Mouse (Mus musculus) cerebellum, adult 11 months (tissue): Measurements from ENCODE around the gene Rbm20.
A peak's percentile ranks its signal among the peaks of the same experiment; 100 is the strongest.

Experiments used
- DNase-seq: peaks from one replicate; pipeline ENCODE4 v3.0.0; 2022

The Rbm20 gene

DNA sequence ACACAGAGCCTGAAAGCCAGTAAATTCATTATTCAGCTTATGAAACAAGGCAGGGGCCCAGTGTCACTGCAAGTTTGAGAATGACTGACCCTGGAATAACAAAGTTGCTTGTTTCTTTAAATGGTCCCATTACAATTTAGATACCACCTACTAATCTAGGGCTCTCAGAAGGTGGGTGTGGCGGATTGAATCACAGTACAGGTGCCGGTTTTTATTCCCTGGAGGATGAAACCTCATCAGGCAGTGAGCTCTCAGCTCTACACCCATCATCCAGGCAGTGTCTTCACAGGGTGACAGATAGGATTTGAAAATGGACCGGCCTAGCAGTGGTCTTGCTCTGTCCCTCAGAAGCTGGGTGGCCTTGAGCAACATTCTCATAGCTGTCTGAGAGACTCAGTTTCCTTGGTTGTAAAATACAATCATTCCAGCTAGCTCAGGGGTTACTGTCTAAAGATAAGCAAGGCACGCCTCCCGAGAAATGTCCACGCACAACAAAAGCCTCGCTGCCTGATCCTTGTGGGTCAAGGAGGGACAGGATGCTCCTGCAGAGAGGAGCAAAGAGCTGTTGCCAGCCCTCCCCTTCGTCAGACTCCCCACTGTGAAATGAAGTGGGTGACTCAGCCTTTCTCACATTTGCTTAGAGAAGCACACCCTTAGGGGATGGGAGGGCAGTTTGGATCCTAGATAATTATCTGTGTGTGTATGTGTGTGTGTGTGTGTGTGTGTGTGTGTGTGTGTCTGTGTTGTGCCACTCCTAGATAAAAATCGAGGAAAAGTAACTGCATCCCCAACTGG lies 2.8 kb upstream of the Rbm20 start:
- DNase-seq, result no peak

DNA sequence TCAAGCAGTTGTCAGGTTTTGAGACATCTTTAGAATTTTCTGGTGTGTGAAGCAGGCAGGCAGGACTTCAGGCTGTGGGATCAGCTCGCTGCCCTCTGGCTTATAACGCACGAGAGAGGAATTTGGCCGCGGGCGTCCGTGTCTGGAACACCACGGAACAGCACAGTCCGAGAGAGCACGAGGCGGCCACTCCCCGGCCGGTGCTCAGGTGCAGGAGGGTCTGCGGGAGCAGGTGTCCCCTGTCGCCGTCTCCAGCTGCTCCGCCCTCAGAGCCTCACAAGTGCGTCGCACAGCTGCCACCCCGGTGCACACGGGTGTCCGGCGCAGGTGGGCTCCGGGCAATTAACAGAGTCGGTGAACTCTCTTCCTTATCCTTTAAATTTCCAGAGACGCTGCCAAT lies 878 bp upstream of the Rbm20 start:
- DNase-seq, result no peak

DNA sequence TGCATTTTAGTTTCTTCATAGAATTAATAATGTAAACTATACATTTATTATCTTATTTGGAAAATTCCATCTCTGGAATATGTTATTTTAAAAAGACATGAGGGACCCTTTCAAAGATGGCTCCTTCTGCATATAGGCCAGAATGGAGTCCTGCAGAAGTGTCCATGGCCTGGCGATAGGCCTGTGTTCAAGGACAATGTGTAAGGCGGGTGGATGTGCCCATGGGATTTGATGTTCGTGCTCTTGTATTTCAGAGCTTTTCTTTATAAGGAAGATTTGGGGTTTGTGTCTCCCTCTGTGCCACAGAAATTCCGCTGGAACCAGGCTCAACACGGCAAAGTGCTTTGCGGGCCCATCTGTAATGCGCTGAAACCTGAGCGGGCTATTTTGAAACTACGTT lies 2.1 kb downstream of the Rbm20 start:
- no peak for DNase-seq

DNA sequence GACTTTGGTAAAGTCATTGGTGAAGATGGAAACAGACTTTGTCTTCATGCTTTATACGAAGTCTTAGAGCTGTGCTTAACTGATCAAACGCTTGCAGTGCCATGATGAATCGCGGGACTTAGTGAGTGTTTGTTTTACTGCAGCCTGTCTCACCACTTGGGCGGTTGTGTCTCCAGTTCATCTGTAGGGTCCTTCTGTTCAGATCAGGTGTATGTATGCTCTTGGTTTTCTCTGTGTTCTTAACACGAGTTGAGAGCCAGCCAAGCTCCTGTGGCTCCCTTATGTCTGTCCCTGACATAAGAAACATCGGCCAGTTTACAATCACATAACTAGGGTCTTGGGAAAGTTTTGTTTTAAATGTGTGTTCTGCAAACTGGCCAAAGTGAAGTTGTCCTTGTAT lies 2.9 kb downstream of the Rbm20 start:
- no peak for DNase-seq

DNA sequence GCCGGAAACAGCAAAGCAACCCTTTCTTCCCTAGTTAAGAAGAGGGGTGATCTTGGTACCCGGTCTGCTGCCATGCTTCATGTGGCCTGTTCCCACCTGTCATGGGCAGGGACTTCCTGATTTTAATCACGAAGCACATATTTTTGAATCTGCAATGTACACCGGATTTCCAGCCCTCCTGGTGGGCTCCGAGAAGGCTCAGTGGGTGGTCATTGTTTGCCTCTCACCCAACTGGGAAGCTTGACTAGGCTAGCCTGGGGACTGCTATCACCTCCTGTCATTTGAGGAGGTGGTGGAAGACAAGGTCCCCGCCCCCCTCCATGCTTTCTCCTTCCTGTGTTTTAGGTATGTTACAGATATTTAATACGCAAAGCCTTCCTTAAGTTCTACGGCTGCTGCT lies 5.3 kb downstream of the Rbm20 start:
- DNase-seq, result no peak

DNA sequence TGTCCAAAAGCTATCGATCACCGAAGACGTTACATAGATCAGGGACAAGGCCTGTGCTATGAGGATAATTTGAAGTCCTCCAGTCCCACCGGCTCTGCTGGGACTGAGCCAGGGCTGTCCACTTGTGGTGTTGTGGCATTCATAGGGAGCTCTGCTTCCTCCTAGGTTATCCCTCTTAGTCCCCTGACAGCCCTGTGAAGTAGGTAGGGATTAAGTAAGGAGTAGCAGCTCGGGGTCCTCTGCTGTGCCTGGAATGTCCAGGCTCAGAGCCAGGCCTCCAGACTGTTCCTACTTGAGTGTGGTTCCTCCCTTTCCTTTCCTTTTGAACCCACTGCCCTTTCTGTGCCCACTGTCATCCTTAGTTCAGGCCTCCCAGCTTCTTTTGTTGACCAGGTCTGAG lies 10.5 kb downstream of the Rbm20 start:
- no peak for DNase-seq

DNA sequence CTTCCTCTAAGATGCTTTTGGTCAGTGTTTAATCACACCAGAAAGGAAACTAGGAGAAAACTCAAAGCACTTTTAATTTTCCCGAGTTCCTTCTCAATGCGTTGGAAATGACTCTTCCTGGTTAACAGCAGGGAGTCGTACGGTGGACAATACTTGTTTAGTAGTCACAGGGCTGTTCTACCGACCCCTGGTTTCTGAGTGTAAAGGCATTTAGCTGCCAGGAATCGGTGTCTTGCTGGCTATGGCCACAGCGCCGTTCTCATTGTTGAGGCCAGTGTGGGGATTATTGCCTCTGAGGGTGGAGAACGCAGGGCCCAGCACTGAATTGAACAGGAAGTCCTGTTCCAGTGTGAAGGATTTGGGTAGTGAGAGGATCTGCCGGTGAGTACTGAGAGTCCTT lies 13.7 kb downstream of the Rbm20 start:
- no peak for DNase-seq

DNA sequence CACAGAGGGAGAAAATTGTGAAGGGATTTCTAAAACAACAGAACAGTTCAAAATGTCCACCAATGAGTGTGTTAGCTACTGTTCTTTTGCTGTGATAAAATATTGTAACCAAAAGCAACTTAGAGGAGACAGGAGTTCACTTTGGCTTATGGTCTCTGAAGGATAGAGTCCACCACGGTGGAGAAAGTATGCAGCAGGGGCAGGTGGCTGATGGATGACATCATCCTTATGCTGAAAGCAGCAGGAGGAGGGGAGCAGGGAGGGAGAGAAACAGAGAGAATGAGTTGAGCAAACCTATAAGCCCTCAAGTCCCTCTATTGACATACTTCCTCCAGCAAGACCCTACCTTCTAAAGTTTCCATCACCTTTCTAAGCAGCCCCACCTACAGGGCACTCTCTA lies 16.9 kb downstream of the Rbm20 start:
- DNase-seq, result no peak

DNA sequence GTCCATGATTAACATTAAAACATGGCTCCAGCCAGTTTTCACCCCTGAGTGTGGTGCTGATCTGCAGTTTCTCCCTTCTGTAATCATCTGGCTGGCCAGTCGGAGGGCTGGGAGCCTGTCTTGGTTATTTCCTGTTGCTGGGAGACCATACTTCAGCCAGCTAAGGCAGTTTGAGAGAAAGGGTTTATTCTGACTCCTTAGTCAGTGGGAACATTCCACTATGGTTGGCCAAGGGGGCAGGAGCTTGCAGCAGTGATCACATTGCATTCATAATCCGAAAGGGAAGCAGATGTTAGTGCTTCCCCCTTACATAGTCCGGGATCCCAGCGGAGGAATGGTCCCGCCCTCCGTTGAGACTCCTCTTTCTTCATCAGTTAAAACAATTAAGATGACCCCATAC lies 19.0 kb downstream of the Rbm20 start:
- no peak for DNase-seq

DNA sequence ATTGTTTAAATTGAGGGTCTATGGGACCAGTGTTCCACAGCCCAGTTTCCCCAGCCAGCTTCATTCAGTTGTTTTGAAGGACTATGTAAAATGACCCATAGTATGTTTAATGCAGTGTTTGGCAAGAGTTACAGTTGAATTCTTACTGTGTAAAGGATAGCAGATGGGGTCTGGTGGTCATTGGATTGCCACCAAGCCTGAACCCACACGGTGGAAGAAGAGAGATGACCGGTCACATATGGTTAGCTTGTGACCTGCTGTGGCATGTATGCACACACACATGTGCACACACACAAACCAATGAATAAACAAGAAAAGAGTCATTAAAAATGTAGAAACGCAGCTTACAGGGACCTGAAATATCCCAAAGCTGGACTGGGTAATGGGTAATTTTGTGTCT lies 19.5 kb downstream of the Rbm20 start:
- DNase-seq, result no peak

DNA sequence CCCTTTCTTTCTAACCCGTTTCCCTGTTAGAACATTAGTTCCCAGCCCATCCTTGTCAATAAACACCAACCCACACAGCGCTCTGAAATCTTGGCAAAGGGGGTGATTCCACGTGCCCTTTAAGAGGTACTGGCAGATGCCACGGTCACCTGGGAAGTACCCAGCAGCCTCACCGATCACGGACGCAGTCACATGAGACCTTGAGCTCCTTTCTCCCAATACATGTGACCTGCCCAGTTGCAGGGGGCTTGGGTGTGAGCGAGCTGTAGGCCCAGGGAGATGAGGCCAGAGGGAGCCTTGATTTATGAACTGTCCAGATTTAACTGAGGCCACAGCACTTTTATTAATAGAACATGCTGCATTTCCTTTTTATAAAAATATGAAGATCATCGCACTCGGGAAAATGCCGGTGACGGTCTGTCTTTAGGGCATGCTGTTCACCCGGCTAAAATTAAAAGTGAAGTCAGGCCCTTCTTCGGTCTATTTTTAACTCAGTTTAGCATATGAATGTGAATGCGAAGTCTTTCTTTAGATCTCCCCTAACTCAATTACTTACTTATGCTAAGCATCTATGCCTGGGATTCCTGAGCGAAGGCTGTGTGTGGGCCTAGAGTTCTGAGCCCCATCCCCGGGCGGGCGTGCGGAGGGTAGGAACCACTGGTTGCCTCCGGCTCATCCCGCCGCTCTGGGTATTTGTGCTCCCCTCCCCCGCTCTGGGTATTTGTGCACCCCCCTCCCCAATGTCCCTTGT lies 20.4 kb downstream of the Rbm20 start:
- DNase-seq, result peak; percentile 8

DNA sequence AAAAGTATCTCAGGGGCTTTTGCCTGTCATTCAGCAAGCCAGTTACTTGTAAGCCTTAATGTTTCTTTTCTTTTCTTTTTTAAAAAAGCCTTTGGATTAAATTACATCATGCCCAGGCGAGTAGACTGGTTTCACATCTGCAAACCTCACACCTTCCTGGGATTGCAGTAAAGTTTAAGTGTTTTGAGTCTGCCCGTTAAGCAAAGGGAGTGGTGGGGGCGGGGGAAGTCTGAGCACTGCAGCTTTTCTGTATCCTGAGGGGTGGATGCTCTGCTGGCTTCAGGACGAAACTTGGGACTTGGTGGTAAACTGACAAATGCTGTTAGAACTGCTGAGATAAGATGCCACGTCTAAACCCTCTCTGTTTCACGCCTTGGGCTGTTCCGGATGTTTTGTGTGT lies 22.6 kb downstream of the Rbm20 start:
- DNase-seq, result no peak

DNA sequence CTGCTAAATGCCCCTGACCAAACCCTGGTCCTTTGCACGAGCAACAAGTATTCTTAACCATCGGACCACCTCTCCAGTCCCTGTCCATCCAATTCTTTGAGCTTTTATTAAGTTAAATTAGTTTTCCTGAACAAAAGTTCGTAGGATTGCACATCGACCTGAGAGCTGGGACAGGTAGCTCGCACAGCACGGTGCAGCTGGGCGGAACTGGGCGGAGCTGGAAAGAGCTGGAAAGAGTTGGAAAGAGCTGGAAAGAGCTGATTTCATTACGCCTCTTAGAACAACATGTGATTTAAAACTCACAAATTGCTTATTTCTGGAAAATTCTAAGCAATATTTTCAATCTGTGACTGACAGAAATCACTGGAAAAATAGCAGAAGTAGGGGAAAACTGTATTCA lies 24.3 kb downstream of the Rbm20 start:
- no peak for DNase-seq

DNA sequence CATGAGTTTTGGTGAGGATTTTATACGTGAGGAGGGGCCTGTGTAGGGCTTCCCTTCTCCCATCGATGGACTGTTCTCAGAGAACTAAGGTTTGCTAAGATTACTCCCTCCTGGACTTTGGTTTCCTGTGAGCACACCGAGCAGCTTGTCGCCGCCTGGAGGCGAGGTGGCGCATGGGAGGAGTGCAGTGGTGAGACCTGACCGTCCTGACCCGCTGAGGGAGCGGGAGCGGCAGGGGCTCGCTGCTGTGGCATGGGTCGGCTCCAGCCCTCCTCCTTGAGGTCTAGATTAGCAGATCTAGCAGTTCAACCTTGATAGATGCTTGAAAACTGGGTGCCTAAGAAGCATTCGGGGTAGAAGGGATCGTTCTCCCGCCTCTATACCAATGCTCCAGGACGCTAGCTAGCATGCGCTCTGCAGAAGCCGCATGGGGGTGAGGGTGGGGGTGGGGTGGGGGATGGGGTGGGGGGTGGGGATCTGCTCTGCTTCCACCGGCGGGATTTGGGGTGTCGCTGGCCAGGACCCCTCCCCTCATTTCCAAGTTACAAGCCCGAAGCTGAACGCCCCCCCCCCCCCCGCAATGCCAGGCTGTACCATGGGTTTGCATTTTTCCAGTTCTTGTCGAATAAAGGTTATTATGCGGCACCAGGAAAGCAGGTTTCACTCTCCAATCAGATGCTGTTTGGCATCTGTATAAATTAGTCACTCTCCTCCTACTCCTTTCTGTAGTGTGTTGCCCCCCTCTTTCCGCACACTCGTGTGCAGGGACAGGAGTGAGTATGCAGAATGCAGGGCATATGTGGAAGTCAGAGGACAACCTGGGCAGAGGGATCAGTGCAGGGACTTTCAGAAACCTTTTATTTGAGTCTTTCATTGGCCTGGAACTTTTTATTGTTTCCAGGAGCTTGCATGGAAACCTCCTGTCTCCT lies 28.1 kb downstream of the Rbm20 start:
- peak; percentile 19 for DNase-seq

DNA sequence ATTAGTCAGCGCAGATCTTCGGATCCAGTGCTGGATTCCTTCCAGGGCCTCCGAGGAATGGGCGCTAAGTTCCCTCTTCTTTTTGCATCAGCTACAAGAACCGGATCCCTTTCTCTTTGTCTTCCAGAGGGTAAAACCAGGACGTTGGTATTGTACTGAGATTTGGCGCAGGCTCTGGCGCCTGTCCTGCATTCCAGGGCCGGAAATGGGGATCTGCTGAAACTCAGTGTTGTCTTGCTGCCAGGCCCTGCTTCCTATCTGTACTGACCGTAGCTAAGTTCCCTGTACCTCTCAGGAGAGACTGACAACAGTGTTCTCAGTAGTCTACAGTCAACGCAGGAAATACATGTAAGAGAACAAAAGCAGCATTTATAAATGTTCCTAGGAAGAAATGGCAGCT lies 31.3 kb downstream of the Rbm20 start:
- no peak for DNase-seq

DNA sequence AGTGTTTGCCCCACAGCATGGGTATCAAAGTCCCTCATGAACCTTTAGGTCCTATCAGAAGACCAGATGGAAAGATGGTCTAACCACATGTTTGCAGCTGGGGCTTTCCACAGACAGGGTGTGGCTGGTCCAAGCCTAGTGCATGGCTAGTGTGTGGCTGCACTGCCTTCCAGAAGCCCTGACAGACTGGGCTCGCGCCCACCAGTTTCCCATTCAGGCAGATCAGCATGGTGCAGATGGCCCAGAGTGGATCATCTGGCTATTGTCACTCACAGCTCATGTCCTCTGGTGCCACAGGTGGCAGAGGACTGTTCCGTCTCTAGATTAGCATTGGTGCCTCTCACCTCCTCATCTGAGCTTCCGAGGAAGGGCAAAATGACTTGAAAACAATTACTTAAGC lies 33.8 kb downstream of the Rbm20 start:
- no peak for DNase-seq

DNA sequence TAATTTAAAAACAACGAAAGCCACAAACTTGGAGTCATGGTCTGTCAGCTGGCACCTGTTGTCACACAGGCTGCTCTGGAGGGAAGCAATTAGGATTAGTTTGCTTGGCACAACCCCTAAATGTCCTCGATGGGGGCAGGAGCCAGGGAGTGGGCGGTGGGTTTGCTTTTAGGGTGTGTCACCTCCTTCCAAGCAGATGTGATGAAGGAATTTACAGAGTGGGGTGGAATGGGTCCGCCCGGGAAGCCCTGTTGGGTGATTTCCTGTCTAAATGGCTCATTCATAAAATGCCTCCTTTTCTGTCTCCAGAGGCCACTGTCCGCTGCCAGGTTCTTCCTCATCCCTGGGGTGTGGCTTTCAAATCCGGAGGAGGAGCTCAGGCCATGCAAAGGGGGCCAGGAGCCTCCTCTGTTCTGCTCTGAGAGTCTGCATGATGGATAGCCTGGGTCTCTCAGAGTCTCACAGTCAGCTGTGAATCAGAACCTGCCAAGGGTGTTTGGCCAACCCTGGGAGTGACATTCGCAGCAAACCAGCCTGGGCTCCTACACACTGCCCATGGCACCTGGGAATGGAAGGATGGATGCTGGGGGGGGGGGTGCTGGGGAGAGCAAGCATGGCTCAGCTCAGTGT lies 34.3 kb downstream of the Rbm20 start:
- no peak for DNase-seq

DNA sequence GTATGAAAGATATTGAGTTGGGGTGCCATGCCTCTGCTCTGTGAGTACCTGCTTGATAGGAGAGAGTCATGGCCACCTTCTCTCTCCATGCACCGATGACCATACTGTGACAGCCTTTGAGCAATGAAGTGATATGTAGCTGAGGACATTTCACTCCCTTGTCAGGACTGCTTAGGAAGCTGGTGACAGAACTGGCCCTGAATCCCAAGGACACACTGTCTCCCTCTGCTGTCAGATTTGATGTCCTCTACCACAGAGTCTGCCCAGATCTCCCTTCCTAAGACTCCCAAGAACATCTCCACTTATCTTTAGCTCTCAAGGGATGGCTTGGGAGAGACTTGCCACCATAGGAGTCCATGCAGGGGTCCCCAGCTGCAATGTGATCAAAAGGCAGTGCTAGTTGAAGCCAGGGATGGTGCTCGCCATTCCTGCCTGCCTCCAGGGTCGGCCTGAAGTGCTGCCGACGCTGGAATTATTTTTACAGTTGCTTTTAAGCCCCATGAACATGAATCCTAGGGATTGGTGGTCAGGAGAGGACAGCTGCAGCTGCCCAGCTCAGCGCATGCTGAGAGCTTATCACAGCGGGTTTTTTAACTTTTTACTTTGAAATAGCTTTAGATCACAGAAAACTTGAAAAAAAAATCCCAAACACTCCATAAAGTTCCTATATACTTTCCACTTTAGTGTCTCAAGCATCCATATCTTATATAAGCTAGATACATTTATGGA lies 35.4 kb downstream of the Rbm20 start:
- no peak for DNase-seq

DNA sequence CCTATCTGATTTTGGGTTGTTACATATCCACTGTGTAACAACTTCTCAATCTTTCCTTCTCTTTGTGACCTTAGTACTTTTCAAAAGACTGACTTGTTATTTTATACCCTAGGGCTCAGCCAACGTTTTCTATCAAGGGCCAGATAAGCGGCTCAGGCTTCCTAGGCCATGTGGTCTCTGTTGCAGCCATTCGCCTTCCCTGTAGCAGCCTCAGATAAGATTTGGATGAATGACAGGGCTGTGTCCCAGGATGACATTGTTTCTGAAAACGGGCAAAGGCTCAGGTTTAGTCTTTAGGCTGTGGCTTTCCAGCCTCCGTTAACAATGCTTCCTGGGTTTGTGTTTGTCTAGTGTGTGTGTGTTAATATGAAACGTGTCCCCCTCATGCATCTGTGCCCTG lies 36.3 kb downstream of the Rbm20 start:
- no peak for DNase-seq

DNA sequence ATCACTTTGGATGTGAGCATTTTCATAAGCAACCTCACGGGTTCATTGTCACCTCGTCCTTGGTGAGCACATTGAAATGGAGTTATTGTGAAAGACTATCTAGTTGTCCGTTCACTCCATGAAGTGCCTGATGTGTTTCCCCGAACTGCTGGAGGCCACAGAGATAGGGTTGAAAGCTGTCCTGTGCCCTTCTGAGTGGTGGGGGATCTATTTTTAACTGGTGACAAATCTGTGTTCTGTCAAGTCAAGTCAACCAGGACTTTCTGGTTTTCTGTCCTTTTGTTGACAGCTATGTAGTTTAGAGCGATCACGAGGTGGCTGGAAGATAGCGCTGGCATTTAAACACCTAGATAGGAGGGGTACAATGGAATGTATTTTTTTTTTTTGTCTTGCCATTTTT lies 39.4 kb downstream of the Rbm20 start:
- DNase-seq, result no peak

DNA sequence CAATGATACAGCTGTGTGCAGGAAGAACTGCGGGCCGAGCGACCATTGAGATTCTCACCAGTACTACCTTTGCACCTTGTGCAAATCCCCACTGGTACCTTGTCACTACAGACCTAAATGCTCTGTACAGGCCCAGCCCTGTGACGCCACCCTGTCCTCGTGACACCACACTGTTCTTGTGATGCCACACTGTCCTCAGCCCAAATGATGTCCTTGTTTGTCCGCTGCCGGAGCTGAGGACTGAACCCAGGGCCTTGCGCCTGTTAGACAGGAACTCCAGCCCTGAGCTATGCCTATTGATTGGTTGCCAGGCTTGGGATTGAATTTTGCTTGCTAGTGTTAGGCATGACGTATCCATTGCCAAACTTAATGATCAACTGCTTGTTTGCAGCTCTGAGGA lies 40.3 kb downstream of the Rbm20 start:
- DNase-seq, result no peak

DNA sequence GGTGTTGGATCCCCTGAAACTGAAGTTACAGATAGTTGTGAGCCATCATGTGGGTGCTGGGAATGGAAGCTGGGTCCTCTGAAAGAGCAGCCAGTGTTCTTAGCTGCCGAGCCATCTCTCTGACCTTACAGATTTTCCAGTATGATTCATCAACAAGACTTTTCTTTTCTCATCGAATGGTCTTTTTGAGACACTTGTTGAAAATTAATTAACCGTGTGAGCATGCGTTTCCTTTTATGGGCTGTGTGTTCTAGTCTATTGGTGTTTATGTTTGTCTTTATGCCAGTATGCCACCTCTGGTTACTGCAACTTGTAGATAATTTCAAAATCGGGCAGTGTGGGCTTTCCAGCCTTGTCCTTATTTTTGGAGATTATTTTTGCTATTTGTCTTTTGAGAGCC lies 45.1 kb downstream of the Rbm20 start:
- no peak for DNase-seq
